In genomic region chr7:78954619-78955018, GRCm38 (mm10) we compare ENCODE assay signal across 10 mouse cellular contexts.
"Had no signal": no experiment of that assay in that cellular context is flagged by ENCODE, and none has a peak within 500 bp of the region (broad histone marks: within the 10 kb centered on the region; RNA-seq: fewer than 3 reads in every experiment).

No protein-coding gene starts in this region.

- H3K9ac ChIP-seq: liver, embryonic 13.5 days; liver, postnatal 0 days; lung, embryonic 15.5 days; midbrain, embryonic 13.5 days; neural tube, embryonic 12.5 days had no signal

- H3K27me3 ChIP-seq: liver, embryonic 13.5 days; lung, embryonic 15.5 days; midbrain, embryonic 13.5 days; neural tube, embryonic 12.5 days had no signal

- H3K4me1 ChIP-seq: liver, embryonic 13.5 days; neural tube, embryonic 12.5 days had no signal

- H3K36me3 ChIP-seq: liver, embryonic 13.5 days; lung, embryonic 15.5 days; midbrain, embryonic 13.5 days; neural tube, embryonic 12.5 days had no signal

- H3K27ac ChIP-seq: liver, embryonic 13.5 days; lung, embryonic 15.5 days; midbrain, embryonic 13.5 days; neural tube, embryonic 12.5 days had no signal

- H3K4me3 ChIP-seq: liver, embryonic 13.5 days; lung, embryonic 15.5 days; midbrain, embryonic 13.5 days; neural tube, embryonic 12.5 days had no signal

- H3K9me3 ChIP-seq: liver, embryonic 13.5 days; lung, embryonic 15.5 days; midbrain, embryonic 13.5 days; neural tube, embryonic 12.5 days had no signal

- DNase-seq: kidney, adult 2 months; liver; liver, embryonic 13.5 days; liver, postnatal 0 days; right cerebral cortex, postnatal 25 days; thymus, postnatal 4 days had no signal

- ATAC-seq: intestine, embryonic 16.5 days; liver, postnatal 0 days; midbrain, embryonic 13.5 days had no signal

- H3K4me2 ChIP-seq: liver, embryonic 13.5 days; neural tube, embryonic 12.5 days had no signal
